Mouse (Mus musculus): Measurements from ENCODE around the gene Nrm.

DNA sequence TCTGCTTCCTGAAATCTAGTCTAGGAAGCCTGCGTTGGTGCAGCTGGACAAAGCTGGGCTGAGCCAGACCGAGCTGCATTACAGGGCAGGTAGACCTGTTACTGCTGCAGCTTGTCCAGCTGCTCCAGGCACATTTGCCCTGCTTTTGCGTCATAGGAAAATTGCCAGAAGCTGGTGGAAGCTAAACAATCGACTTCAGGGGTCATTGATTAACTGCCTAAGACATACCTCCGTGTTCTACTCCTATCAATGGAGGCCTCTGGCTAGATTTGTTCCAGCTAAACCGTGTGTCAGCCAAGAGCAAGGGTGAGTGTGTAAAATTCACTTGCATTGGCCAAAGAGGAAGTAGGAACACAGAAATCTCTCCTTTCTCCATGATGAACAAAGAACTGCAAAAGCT lies 46.4 kb upstream of the Nrm start:
- TF ChIP-seq TAL1 (IDR thresholded peaks at IDR 0.05; ENCODE audit: low read length): no peak
- TF ChIP-seq GATA1 (IDR thresholded peaks at IDR 0.05; ENCODE audit: low read length): no peak
